Mouse (Mus musculus) spleen, adult 18-20 months (tissue): Measurements from ENCODE around the gene Plau.

ENCODE experiments used
- DNase-seq, 2 experiments: peaks; one replicate each; pipeline ENCODE4 v3.0.0; 2022; ENCODE audit warnings: mixed read lengths in 2 of 2

Plau gene

GRCm38 (mm10) chr14:20809349-20809748 lies 27.1 kb upstream of the Plau start:
- DNase-seq, result no peak

- no peak for DNase-seq
These were observed 26.6 kb upstream of the Plau start for GRCm38 (mm10) chr14:20809820-20810219.

- no peak for DNase-seq
These were observed 25.2 kb upstream of the Plau start for GRCm38 (mm10) chr14:20811236-20811635.

- no peak for DNase-seq
These were observed 24.6 kb upstream of the Plau start for GRCm38 (mm10) chr14:20811779-20812406.

- no peak for DNase-seq
These were observed 21.0 kb upstream of the Plau start for GRCm38 (mm10) chr14:20815448-20815847.

- DNase-seq, result no peak
These were observed 11.9 kb upstream of the Plau start for GRCm38 (mm10) chr14:20824517-20824916.

GRCm38 (mm10) chr14:20825516-20825915 lies 10.9 kb upstream of the Plau start:
- no peak for DNase-seq

- DNase-seq, result no peak
These were observed 9.4 kb upstream of the Plau start for GRCm38 (mm10) chr14:20827061-20827460.

GRCm38 (mm10) chr14:20827491-20827890 lies 9.0 kb upstream of the Plau start:
- DNase-seq, result no peak

- no peak for DNase-seq
These were observed 7.9 kb upstream of the Plau start for GRCm38 (mm10) chr14:20828524-20828923.

- no peak for DNase-seq
These were observed 6.7 kb upstream of the Plau start for GRCm38 (mm10) chr14:20829523-20830366.

- DNase-seq, result no peak
These were observed 5.1 kb upstream of the Plau start for GRCm38 (mm10) chr14:20831141-20831910.

GRCm38 (mm10) chr14:20831915-20832314 lies 4.5 kb upstream of the Plau start:
- DNase-seq, result no peak

GRCm38 (mm10) chr14:20833525-20833924 lies 2.9 kb upstream of the Plau start:
- DNase-seq, result no peak

- DNase-seq, result no peak
These were observed 2.3 kb upstream of the Plau start for GRCm38 (mm10) chr14:20834136-20834535.

- DNase-seq, result no peak
These were observed 481 bp downstream of the Plau start for GRCm38 (mm10) chr14:20836905-20837376.

GRCm38 (mm10) chr14:20837681-20838080 lies 1.2 kb downstream of the Plau start:
- no peak for DNase-seq

- no peak for DNase-seq
These were observed 5.1 kb downstream of the Plau start for GRCm38 (mm10) chr14:20841526-20841925.

GRCm38 (mm10) chr14:20842629-20843028 lies 6.2 kb downstream of the Plau start:
- DNase-seq, result no peak

- DNase-seq, result no peak
These were observed 7.7 kb downstream of the Plau start for GRCm38 (mm10) chr14:20844126-20844525.

GRCm38 (mm10) chr14:20844671-20845576 lies 8.5 kb downstream of the Plau start:
- no peak for DNase-seq

- peak; percentile 32 to 47 for DNase-seq
These were observed 9.2 kb downstream of the Plau start for GRCm38 (mm10) chr14:20845577-20846088.
